Mouse (Mus musculus) liver, adult 2 months (tissue): ENCODE data around the gene Recql5.

Experiments used
- CTCF ChIP-seq: fragments of 200-500 bp; IDR thresholded peaks from 2 replicates; pipeline ENCODE4 v1.5.1; 2011; ENCODE audit warnings: low read depth, low read length, control low read depth
- POLR2A ChIP-seq: fragments of 200-500 bp; IDR thresholded peaks from 2 replicates; pipeline ENCODE4 v1.6.1; 2011; ENCODE audit warnings: low read length, control low read depth; ENCODE audit not compliant: insufficient read depth; ENCODE audit errors: extremely low read depth

DNA sequence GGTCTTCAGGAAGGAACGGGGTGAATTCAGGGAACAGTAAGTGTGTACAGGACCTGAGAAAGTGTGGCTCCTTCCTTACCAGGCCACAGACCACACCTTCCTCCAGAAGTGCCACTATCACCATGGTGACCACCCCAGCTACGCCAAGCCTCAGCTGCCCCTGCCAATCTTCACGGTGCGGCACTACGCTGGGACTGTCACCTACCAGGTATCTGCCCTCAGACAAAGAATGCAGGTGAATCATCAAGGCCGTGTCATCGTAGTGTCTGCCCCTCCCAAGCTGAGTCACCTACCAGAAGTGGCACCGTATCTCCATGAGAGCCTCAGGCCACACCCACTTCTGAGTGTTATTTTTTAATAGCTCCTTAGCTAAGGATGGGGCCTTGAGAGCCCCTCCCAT, 63.9 kb downstream of the Recql5 start:
- TF ChIP-seq CTCF: no peak
- no peak for TF ChIP-seq POLR2A
